Mouse (Mus musculus) 3T3-L1 (cell line): ENCODE data around the gene Slc5a4a.

Experiments used
- DNase-seq: peaks from one replicate; pipeline ENCODE4 v3.0.0-alpha.2; 2015; ENCODE audit warnings: low read depth, low spot score

Slc5a4a gene

GRCm38 (mm10) chr10:76218240-76218639, 71.0 kb downstream of the Slc5a4a start:
- no peak for DNase-seq

GRCm38 (mm10) chr10:76225944-76226343, 78.7 kb downstream of the Slc5a4a start:
- no peak for DNase-seq

GRCm38 (mm10) chr10:76229627-76230026, 82.4 kb downstream of the Slc5a4a start:
- DNase-seq = peak; percentile 33

- DNase-seq = peak; percentile 93
Measured at GRCm38 (mm10) chr10:76237341-76238225, 90.3 kb downstream of the Slc5a4a start, which contains the start of gene Prmt2. Prmt2 (minus strand) TSS chr10:76237865.
